Mouse (Mus musculus): ENCODE measurements around the gene Akap10.
"Not testable (repeated sequence)": the region's sequence is repeated elsewhere in the genome, so short reads cannot be mapped to it uniquely, and the experiment has no call there.

Akap10 gene

GRCm38 (mm10) chr11:61930098-61930517, at the start of gene Akap10:
TSS of gene Akap10 (minus strand) at chr11:61930252.
- peak; percentile 94 for DNase-seq (ENCODE audit: low spot score)

GRCm38 (mm10) chr11:61975783-61976182, 45.7 kb upstream of the Akap10 start:
- DNase-seq (ENCODE audit: low spot score): no peak

- DNase-seq (ENCODE audit: low spot score): no peak
These were observed 44.2 kb upstream of the Akap10 start for GRCm38 (mm10) chr11:61974106-61974707.

- DNase-seq (ENCODE audit: low spot score): no peak
These were observed 41.6 kb upstream of the Akap10 start for GRCm38 (mm10) chr11:61971441-61972221.

GRCm38 (mm10) chr11:61970901-61971300, 40.8 kb upstream of the Akap10 start:
- DNase-seq (ENCODE audit: low spot score): no peak

- no peak for DNase-seq (ENCODE audit: low spot score)
These were observed 38.8 kb upstream of the Akap10 start for GRCm38 (mm10) chr11:61968875-61969274.

GRCm38 (mm10) chr11:61967034-61967433, 37.0 kb upstream of the Akap10 start:
- DNase-seq (ENCODE audit: low spot score): no peak

GRCm38 (mm10) chr11:61964611-61965010, 34.6 kb upstream of the Akap10 start:
- no peak for DNase-seq (ENCODE audit: low spot score)

- no peak for DNase-seq (ENCODE audit: low spot score)
These were observed 33.1 kb upstream of the Akap10 start for GRCm38 (mm10) chr11:61963193-61963592.

- no peak for DNase-seq (ENCODE audit: low spot score)
These were observed 32.6 kb upstream of the Akap10 start for GRCm38 (mm10) chr11:61962684-61963083.

GRCm38 (mm10) chr11:61960096-61960495, 30.0 kb upstream of the Akap10 start:
- DNase-seq (ENCODE audit: low spot score): no peak

- not testable (repeated sequence) for DNase-seq (ENCODE audit: low spot score)
These were observed 28.7 kb upstream of the Akap10 start for GRCm38 (mm10) chr11:61958706-61959105.

- DNase-seq (ENCODE audit: low spot score): no peak
These were observed 27.3 kb upstream of the Akap10 start for GRCm38 (mm10) chr11:61957296-61957813.

- peak; percentile 88 for DNase-seq (ENCODE audit: low spot score)
These were observed 26.7 kb upstream of the Akap10 start, which contains the start of gene Specc1 for GRCm38 (mm10) chr11:61956572-61957295. TSS of gene Specc1 (plus strand) at chr11:61956763.

- DNase-seq (ENCODE audit: low spot score): no peak
These were observed 25.9 kb upstream of the Akap10 start for GRCm38 (mm10) chr11:61955951-61956350.

- no peak for DNase-seq (ENCODE audit: low spot score)
These were observed 25.1 kb upstream of the Akap10 start for GRCm38 (mm10) chr11:61955136-61955535.

GRCm38 (mm10) chr11:61950632-61951031, 20.6 kb upstream of the Akap10 start:
- peak; percentile 87 for DNase-seq (ENCODE audit: low spot score)

- peak; percentile 49 for DNase-seq (ENCODE audit: low spot score)
These were observed 19.3 kb upstream of the Akap10 start for GRCm38 (mm10) chr11:61949315-61949714.

- no peak for DNase-seq (ENCODE audit: low spot score)
These were observed 16.6 kb upstream of the Akap10 start for GRCm38 (mm10) chr11:61946608-61947007.

GRCm38 (mm10) chr11:61944417-61944816, 14.4 kb upstream of the Akap10 start:
- DNase-seq (ENCODE audit: low spot score): no peak

GRCm38 (mm10) chr11:61942903-61943302, 12.9 kb upstream of the Akap10 start:
- no peak for DNase-seq (ENCODE audit: low spot score)

GRCm38 (mm10) chr11:61937761-61938160, 7.7 kb upstream of the Akap10 start:
- DNase-seq (ENCODE audit: low spot score): no peak

Measured in urinary bladder, postnatal 14 days (tissue).